ENCODE assay signal across 23 mouse cellular contexts in the genomic region with DNA sequence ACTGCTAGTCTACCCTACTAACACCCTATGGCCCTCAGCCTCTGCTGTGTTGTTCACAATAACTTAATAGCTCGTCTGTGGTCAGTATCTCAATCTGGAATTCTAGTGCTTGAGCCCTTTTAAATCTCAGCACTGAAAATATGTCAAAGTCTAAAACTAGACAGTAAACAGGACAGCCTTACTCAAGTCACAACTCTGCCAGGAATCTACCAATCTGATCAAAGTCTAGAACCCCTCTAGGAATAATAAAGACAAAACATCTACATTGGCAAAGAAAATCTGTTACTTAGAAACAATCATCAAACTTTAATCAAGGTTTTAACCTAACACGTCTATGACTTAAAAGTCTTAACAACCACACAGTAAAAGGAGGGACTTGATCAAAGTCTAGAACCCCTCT. TPM values are rescaled to one million over a fixed set of nuclear protein-coding genes. Genes with fewer than 3 reads are reported as not detected.
DNase-seq lines count a peak whose midpoint lies in the region; ATAC-seq and TF ChIP-seq lines count a peak whose summit lies in the region.
"Had no signal": no experiment of that assay in that cellular context is flagged by ENCODE, and none has a peak within 500 bp of the region (broad histone marks: within the 10 kb centered on the region; RNA-seq: fewer than 3 reads in every experiment).

No protein-coding gene starts in this region.

- peak overlapping the region; percentile 44; the same call in 1 of the 2 replicates for H3K27ac ChIP-seq in gastrocnemius, adult 2 months
- H3K27ac ChIP-seq in kidney, embryonic 16.5 days (ENCODE audit: low read length) = no peak overlapping the region
- no peak overlapping the region for H3K27ac ChIP-seq in neural tube, embryonic 15.5 days (replicated peaks)
- H3K27ac ChIP-seq: embryonic facial prominence, embryonic 10.5 days; embryonic facial prominence, embryonic 12.5 days; forebrain, embryonic 13.5 days had no signal

- H3K9me3 ChIP-seq in kidney, embryonic 16.5 days (ENCODE audit: low read length) = no peaks in the 10 kb centered on the region
- no peaks in the 10 kb centered on the region for H3K9me3 ChIP-seq in neural tube, embryonic 15.5 days (replicated peaks)
- H3K9me3 ChIP-seq: embryonic facial prominence, embryonic 10.5 days; embryonic facial prominence, embryonic 12.5 days; forebrain, embryonic 13.5 days had no signal

- H3K27me3 ChIP-seq in kidney, embryonic 16.5 days (ENCODE audit: insufficient read depth, low read length) = no peaks in the 10 kb centered on the region
- H3K27me3 ChIP-seq in neural tube, embryonic 15.5 days (replicated peaks) = no peaks in the 10 kb centered on the region
- H3K27me3 ChIP-seq: CH12.LX; embryonic facial prominence, embryonic 12.5 days; forebrain, embryonic 13.5 days; Patski had no signal

- intact Hi-C loops in gastrocnemius, adult 2 months (cut with DNase I) = no loop called here

- no peak for DNase-seq in gastrocnemius, adult 2 months
- DNase-seq in gastrocnemius, postnatal 25 days = no peak
- peak; percentile 11 for DNase-seq in kidney, adult 18-20 months
- peak; percentile 58 for DNase-seq in kidney, adult 9 months
- DNase-seq in kidney, postnatal 14 days = no peak
- DNase-seq in neural tube, embryonic 10.5 days (ENCODE audit: extremely low spot score, low spot score) = peak; percentile 3
- DNase-seq: adrenal gland, adult 8-10 months; adrenal gland, postnatal 14 days; adrenal gland, postnatal 36 days; cerebellum, adult 11-12 months; cerebellum, adult 2 months; cerebellum, adult 9-10 months; cerebellum, postnatal 10 days; cerebellum, postnatal 25 days had no signal

- H3K4me2 ChIP-seq in kidney, embryonic 16.5 days (replicated peaks; ENCODE audit: low read depth, low read length) = no peak overlapping the region
- no peak overlapping the region for H3K4me2 ChIP-seq in neural tube, embryonic 15.5 days
- H3K4me2 ChIP-seq: embryonic facial prominence, embryonic 12.5 days; forebrain, embryonic 13.5 days had no signal

- H3K36me3 ChIP-seq in kidney, embryonic 16.5 days (ENCODE audit: insufficient read depth, low read length) = peaks cover 62% of the 10 kb centered on the region
- peaks cover 87% of the 10 kb centered on the region for H3K36me3 ChIP-seq in neural tube, embryonic 15.5 days

- no peak for TF ChIP-seq CTCF in gastrocnemius, adult 2 months (IDR thresholded peaks at IDR 0.05)

- ATAC-seq in kidney, embryonic 16.5 days (ENCODE audit: low FRiP score, low TSS enrichment) = no peak
- no peak for ATAC-seq in neural tube, embryonic 15.5 days (ENCODE audit: low FRiP score)
- ATAC-seq: activated CD4-positive, CD25-positive, alpha-beta regulatory T cell, adult 4 months; CD4-positive, CD25-positive, alpha-beta regulatory T cell, adult 4 months; forebrain, embryonic 13.5 days; Patski had no signal

- H3K9ac ChIP-seq in kidney, embryonic 16.5 days (replicated peaks; ENCODE audit: low read length) = no peak overlapping the region
- no peak overlapping the region for H3K9ac ChIP-seq in neural tube, embryonic 15.5 days (replicated peaks)
- H3K9ac ChIP-seq: embryonic facial prominence, embryonic 12.5 days; forebrain, embryonic 13.5 days had no signal

- H3K4me3 ChIP-seq in gastrocnemius, adult 2 months = no peak overlapping the region
- H3K4me3 ChIP-seq in kidney, embryonic 16.5 days (ENCODE audit: low read length) = no peak overlapping the region
- H3K4me3 ChIP-seq in neural tube, embryonic 15.5 days (replicated peaks) = no peak overlapping the region
- H3K4me3 ChIP-seq: embryonic facial prominence, embryonic 10.5 days; embryonic facial prominence, embryonic 12.5 days; forebrain, embryonic 13.5 days had no signal

- H3K4me1 ChIP-seq in kidney, embryonic 16.5 days (ENCODE audit: insufficient read depth, low read length) = no peaks in the 10 kb centered on the region
- no peaks in the 10 kb centered on the region for H3K4me1 ChIP-seq in neural tube, embryonic 15.5 days
- H3K4me1 ChIP-seq: embryonic facial prominence, embryonic 10.5 days; embryonic facial prominence, embryonic 12.5 days; forebrain, embryonic 13.5 days had no signal

- WGBS in kidney, embryonic 16.5 days = 83% methylated on average over 2 of the region's 2 CpGs
- 84% methylated on average over 2 of the region's 2 CpGs for WGBS in neural tube, embryonic 15.5 days

RNA-seq across cellular contexts. Expression of a gene that starts 23.7 kb away (rescaled TPM):
- 1 to 10 TPM; 1.8 to 3.9 TPM for total RNA-seq in gastrocnemius, adult 2 months (2021)
- 1 to 10 TPM; 2.6 to 2.9 TPM for total RNA-seq in gastrocnemius, postnatal 25 days (2021)
- polyA plus RNA-seq in kidney, embryonic 16.5 days (2015; fragmentation: Nextera tagmentation; extraction: Ambion mirVana) = 67.4 and 69.2 TPM in 2 replicates
- polyA plus RNA-seq in neural tube, embryonic 15.5 days (2015; fragmentation: Nextera tagmentation; extraction: Ambion mirVana) = 126 and 143 TPM in 2 replicates

Comparison
In these comparisons a context has a peak if more than half of its experiments do, and no peak if none do; other contexts are left out.
1. DNase-seq: peak in kidney, adult 18-20 months (single experiment), kidney, adult 9 months (single experiment) and neural tube, embryonic 10.5 days (single experiment); none in gastrocnemius, adult 2 months (single experiment), gastrocnemius, postnatal 25 days (single experiment) and kidney, postnatal 14 days (single experiment).